Mouse (Mus musculus) layer of hippocampus, adult 2 months (tissue): ENCODE data around the gene 1110017D15Rik. TPM values are rescaled to one million over a fixed set of nuclear protein-coding genes. Genes with fewer than 3 reads are reported as not detected.

Source experiments
- DNase-seq, 2 experiments: peaks; one replicate each; pipeline ENCODE4 v3.0.0; 2022; ENCODE audit warnings: low spot score in 2 of 2
- H3K27ac ChIP-seq: fragments of 200-600 bp; 2 replicates; pipeline ENCODE4 v1.8.1; 2022
- H3K4me3 ChIP-seq: fragments of 200-600 bp; 2 replicates; pipeline ENCODE4 v1.8.1; 2022; ENCODE audit warnings: mild to moderate bottlenecking
- CTCF ChIP-seq: fragments of 200-600 bp; conservative IDR thresholded peaks from 2 replicates; pipeline ENCODE4 v1.8.1; 2022; ENCODE audit warnings: antibody characterized with exemption, mild to moderate bottlenecking, moderate library complexity
- total RNA-seq, 2 experiments: library from RNA; stranded (reverse); gene quantifications; 2 replicates each; pipeline ENCODE4 v1.2.3; 2021

Gene 1110017D15Rik
- total RNA-seq, 2 experiments from 2014 or later: 4.5 to 6.1 TPM

- 0 out of 2 replicates have a peak overlapping the region, but pooled peaks have one; percentile 7 for H3K27ac ChIP-seq
- no peak for TF ChIP-seq CTCF
Observed at GRCm38 (mm10) chr4:41527076-41527475, 9.9 kb upstream of the 1110017D15Rik start.

GRCm38 (mm10) chr4:41526553-41526952, 9.4 kb upstream of the 1110017D15Rik start:
- TF ChIP-seq CTCF: no peak
- no peak for DNase-seq
- H3K4me3 ChIP-seq: no peak overlapping the region
- H3K27ac ChIP-seq: 0 out of 2 replicates have a peak overlapping the region, but pooled peaks have one; percentile 7

More at GRCm38 (mm10) chr4:41527076-41527475, 9.9 kb upstream of the 1110017D15Rik start:
- no peak overlapping the region for H3K4me3 ChIP-seq
- DNase-seq: no peak

- no peak for DNase-seq
- no peak overlapping the region for H3K27ac ChIP-seq
- TF ChIP-seq CTCF: no peak
- no peak overlapping the region for H3K4me3 ChIP-seq
Observed at GRCm38 (mm10) chr4:41524829-41525228, 7.7 kb upstream of the 1110017D15Rik start.

- H3K4me3 ChIP-seq: no peak overlapping the region
- no peak for DNase-seq
- H3K27ac ChIP-seq: no peak overlapping the region
- no peak for TF ChIP-seq CTCF
Observed at GRCm38 (mm10) chr4:41523839-41524238, 6.7 kb upstream of the 1110017D15Rik start.

DNA sequence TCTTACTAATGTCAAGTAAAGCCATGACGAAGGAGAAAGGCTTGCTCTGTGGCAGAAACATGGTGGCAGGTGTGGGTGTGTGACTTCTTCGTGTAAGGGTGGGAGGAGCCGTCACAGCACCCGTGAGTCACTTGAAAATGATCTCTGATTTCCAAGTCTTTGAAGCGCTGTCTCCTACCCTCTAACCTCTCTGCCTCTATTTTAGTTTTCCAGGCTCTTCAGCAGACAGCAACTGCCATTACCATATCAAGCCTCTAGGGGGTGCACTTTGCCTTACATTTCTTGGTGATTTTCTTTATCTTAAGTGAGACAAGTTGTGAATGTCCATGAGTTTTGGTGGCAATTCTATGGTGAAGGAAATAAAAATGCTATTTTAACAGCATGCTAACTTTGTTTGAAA, 5.7 kb upstream of the 1110017D15Rik start:
- Histone ChIP-seq H3K4me3 (no peak overlapping the region), H3K27ac (no peak overlapping the region)
- peak; percentile 97 for TF ChIP-seq CTCF
- peak in 1 of 2 experiments; percentile 69 for DNase-seq

DNA sequence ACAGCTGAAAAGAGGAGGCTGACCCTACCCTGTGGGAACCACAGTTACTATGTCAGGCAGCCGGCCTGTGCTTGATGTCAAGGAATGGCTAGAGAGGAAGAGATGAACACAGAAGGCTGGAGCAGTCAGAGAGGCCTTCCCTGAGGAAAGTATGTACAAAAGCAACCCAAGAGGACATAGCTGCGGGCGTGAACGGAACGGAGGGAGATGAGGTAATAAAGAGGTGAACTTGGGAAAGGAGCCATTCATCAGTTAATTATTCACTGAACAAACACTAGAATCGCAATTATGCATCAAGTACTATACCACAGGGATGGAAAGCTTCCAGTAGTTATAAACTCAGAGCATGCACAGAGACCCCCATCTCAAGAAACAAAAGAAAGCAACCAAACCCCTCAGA, 5.0 kb upstream of the 1110017D15Rik start:
- H3K4me3 ChIP-seq: no peak overlapping the region
- H3K27ac ChIP-seq: no peak overlapping the region
- no peak for TF ChIP-seq CTCF
- DNase-seq: no peak

- no peak overlapping the region for H3K27ac ChIP-seq
- TF ChIP-seq CTCF: no peak
- no peak for DNase-seq
- no peak overlapping the region for H3K4me3 ChIP-seq
Observed at GRCm38 (mm10) chr4:41520641-41521040, 3.5 kb upstream of the 1110017D15Rik start.

GRCm38 (mm10) chr4:41519195-41519594, 2.1 kb upstream of the 1110017D15Rik start:
- no peak for TF ChIP-seq CTCF
- Histone ChIP-seq H3K27ac (no peak overlapping the region), H3K4me3 (no peak overlapping the region)
- DNase-seq: no peak

DNA sequence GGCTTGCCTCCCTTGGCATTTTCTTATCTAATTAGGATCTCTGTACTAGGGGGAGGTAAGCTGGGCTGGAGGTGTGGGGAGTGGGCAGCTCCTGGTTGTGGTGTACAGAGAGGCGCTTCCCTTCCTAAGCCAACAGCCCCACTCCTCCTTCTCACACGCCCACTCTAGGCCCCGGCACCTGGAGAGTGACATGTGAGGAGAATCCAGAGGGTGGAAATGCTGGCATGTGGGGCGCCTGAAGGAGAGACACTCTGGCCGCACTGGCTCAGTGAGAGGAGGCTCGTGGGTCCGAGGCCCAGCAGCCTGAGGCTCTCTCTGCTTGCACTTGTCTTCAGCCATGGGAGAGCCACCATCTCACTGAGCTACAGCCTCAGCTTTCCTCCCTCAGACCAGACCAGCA, 1.2 kb upstream of the 1110017D15Rik start:
- no peak for DNase-seq
- Histone ChIP-seq H3K4me3 (no peak overlapping the region), H3K27ac (no peak overlapping the region)
- no peak for TF ChIP-seq CTCF

- H3K27ac ChIP-seq: no peak overlapping the region
Observed at GRCm38 (mm10) chr4:41513714-41514113, 3.4 kb downstream of the 1110017D15Rik start.

DNA sequence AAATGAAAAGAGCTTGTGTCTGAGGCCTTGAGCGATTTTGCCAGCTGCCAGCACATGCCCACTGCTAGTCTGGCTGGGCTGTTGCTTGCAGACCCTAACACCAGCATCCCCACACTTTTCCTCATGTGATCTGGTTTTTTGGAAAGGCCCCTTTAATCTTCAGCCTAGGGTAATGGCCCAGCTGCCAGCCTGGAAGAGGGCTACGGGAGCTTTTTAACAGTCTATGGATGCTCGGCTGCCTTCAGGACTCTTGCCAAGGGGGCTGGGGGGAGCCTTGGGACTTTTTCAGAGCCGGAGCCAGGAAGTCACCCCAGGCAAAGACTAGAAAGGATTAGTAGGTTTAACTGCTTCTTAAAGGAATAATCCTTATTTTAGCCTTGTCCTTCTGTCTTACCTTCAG, 3.8 kb downstream of the 1110017D15Rik start:
- TF ChIP-seq CTCF: no peak
- Histone ChIP-seq H3K27ac (no peak overlapping the region), H3K4me3 (no peak overlapping the region)
- DNase-seq: no peak

More at GRCm38 (mm10) chr4:41513714-41514113, 3.4 kb downstream of the 1110017D15Rik start:
- TF ChIP-seq CTCF: no peak
- DNase-seq: no peak
- no peak overlapping the region for H3K4me3 ChIP-seq

DNA sequence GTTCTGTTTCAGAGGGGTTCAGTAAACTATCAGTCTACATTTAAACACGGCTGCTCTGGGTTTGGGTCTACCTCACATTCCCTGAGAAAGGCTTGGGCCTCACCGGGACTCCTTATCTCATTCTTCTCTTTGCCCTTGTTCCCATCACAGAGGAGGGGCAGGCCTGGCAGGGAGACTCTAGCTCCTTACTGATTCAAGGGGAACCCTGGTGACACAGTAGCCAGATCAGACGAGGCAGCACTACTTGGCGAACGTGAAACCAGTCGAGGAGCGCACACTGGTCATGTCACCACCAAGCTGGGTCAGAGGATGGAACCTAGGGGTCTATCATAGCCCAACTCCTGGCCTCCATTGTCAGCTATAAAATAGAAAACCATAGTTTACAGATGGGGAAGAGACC, 9.1 kb downstream of the 1110017D15Rik start:
- Histone ChIP-seq H3K4me3 (no peak overlapping the region), H3K27ac (no peak overlapping the region)
- DNase-seq: no peak
- TF ChIP-seq CTCF: no peak

DNA sequence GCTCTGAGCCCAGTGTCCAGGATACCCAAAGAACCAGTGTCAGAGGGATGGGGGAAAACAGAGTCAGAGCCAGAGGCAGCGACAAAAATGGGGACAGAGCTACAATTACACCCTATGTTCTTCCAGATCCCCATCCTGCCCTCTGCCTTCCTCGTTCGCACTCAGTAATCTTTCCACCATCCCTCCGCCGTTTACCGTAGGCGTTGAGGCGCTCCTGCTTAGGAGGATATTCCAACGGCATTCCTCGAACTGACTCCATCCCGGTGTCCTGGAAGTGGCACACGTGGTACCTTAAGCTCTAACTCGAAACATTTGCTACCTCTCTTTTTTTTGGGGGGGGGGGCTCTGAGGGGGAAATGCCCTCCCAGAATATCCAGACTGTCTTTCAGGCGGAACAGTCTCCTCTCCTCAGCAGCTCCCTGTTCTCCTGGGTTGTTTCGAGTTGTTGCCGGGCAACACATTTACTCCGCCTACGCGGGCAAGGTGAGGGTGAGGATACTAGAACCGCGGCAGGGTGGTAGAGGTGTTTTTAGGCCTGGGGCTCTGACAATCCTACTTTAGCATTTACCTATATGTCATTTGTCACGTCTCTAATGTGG, 9.7 kb downstream of the 1110017D15Rik start:
- DNase-seq: no peak
- Histone ChIP-seq H3K27ac (peak overlapping the region; percentile 87), H3K4me3 (peak overlapping the region; percentile 60)
- no peak for TF ChIP-seq CTCF

- Histone ChIP-seq H3K27ac (peak overlapping the region; percentile 87), H3K4me3 (peak overlapping the region; percentile 60)
- DNase-seq: peak; percentile 84 to 85
- TF ChIP-seq CTCF: peak; percentile 57
Observed at GRCm38 (mm10) chr4:41506906-41507305, 10.2 kb downstream of the 1110017D15Rik start.
